Mouse (Mus musculus): Measurements from ENCODE around the gene Gpd1. TPM values are rescaled to one million over a fixed set of nuclear protein-coding genes. Genes with fewer than 3 reads are reported as not detected.
"Not testable (repeated sequence)": the region's sequence is repeated elsewhere in the genome, so short reads cannot be mapped to it uniquely, and the experiment has no call there.

Gene Gpd1
- polyA plus RNA-seq, 1 experiment from 2014 or later: 6.8 TPM

DNA sequence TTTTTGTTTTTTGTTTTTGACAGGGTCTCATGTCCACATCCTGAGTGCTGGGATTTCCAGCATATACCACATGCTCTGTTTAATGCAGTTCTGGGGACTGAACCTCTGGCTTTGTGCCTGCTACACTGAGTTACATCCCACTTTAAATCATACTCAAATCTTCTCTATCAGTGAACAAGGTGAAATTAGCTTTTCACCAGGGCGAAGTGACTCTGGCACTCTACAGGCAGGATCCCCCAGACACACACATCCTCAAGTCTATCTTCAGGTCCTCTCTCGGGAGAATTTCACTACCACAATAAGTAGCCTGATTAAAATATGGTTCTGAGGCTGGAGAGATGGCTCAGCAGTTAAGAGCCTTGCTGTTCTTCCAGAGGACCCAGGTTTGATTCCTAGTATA is 9.2 kb downstream of the Gpd1 start:
- H3K4me2 ChIP-seq (replicated peaks; ENCODE audit: low read depth): peak overlapping the region; percentile 81
- H3K36me3 ChIP-seq (ENCODE audit: control insufficient read depth, insufficient read depth, low read length): peaks cover 2% of the 10 kb centered on the region; the same call in 1 of the 2 replicates
- no peaks in the 10 kb centered on the region for H3K27me3 ChIP-seq (ENCODE audit: control insufficient read depth, insufficient read depth, low read length)
- peaks cover 11% of the 10 kb centered on the region; the same call in 1 of the 2 replicates for H3K4me1 ChIP-seq (replicated peaks; ENCODE audit: control insufficient read depth, insufficient read depth)
- WGBS: 69% methylated on average over 2 of the region's 2 CpGs
- H3K27ac ChIP-seq (replicated peaks): no peak overlapping the region
- TF ChIP-seq CTCF (IDR thresholded peaks at IDR 0.05; ENCODE audit: low read depth) (no peak), EP300 (optimal IDR thresholded peaks at IDR 0.05) (no peak)
- H3K9ac ChIP-seq (ENCODE audit: low read length): peak overlapping the region; percentile 93
- H3K9me3 ChIP-seq (ENCODE audit: control insufficient read depth, low read length): no peaks in the 10 kb centered on the region
- ATAC-seq (ENCODE audit: low FRiP score, low TSS enrichment) (no peak), DNase-seq (ENCODE audit: low spot score) (no peak)
- peak overlapping the region; percentile 90; the same call in 1 of the 2 replicates for H3K4me3 ChIP-seq (ENCODE audit: low read depth, low read length)

DNA sequence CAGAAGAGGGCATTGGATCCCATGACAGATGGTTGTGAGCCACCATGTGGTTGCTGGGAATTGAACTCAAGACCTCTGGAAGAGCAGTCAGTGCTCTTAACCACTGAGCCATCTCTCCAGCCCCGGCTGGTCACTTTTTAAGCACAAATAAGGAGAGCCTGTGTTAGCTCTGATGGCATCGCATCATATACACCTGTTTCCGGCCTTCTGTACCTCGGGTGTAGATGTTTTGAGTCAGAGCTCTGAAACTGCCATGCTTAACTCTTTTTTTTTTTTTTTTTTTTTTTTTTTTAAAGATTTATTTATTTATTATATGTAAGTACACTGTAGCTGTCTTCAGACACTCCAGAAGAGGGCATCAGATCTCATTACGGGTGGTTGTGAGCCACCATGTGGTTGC is 9.7 kb downstream of the Gpd1 start:
- not testable (repeated sequence) for H3K9me3 ChIP-seq (ENCODE audit: control insufficient read depth, low read length); H3K4me3 ChIP-seq (ENCODE audit: low read depth, low read length); DNase-seq (ENCODE audit: low spot score); H3K4me2 ChIP-seq (replicated peaks; ENCODE audit: low read depth); H3K27ac ChIP-seq (replicated peaks); H3K36me3 ChIP-seq (ENCODE audit: control insufficient read depth, insufficient read depth, low read length); H3K27me3 ChIP-seq (ENCODE audit: control insufficient read depth, insufficient read depth, low read length); H3K9ac ChIP-seq (ENCODE audit: low read length); ATAC-seq (ENCODE audit: low FRiP score, low TSS enrichment)
- peaks cover 11% of the 10 kb centered on the region; the same call in 1 of the 2 replicates for H3K4me1 ChIP-seq (replicated peaks; ENCODE audit: control insufficient read depth, insufficient read depth)
- 89% methylated on average over 4 of the region's 5 CpGs for WGBS

DNA sequence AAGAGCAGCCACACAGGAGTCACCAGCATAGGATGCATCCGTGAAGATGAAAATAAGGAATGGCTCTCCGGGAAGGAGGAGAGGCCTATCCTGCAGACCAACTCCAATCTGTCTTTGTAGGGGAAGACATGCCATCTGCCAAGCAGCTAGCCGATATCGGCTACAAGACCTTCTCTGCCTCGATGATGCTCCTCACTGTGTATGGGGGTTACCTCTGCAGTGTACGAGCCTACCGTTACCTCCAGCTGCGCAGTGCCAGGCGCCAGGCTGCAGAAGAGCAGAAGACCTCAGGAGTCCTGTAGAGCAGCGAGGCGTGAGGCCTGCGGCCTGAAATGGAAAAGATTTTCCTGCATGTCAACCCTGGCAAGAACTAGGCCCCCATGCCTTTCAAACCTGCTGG is 10.2 kb downstream of the Gpd1 start:
- ATAC-seq (ENCODE audit: low FRiP score, low TSS enrichment) (no peak), DNase-seq (ENCODE audit: low spot score) (no peak)
- peaks cover 2% of the 10 kb centered on the region; the same call in 1 of the 2 replicates for H3K36me3 ChIP-seq (ENCODE audit: control insufficient read depth, insufficient read depth, low read length)
- H3K27ac ChIP-seq (replicated peaks): no peak overlapping the region
- 94% methylated on average over 12 of the region's 12 CpGs for WGBS
- no peak for TF ChIP-seq EP300 (optimal IDR thresholded peaks at IDR 0.05)
- TF ChIP-seq CTCF (IDR thresholded peaks at IDR 0.05; ENCODE audit: low read depth): no peak
- peaks cover 11% of the 10 kb centered on the region; the same call in 1 of the 2 replicates for H3K4me1 ChIP-seq (replicated peaks; ENCODE audit: control insufficient read depth, insufficient read depth)
- H3K4me2 ChIP-seq (replicated peaks; ENCODE audit: low read depth): no peak overlapping the region
- no peak overlapping the region for H3K4me3 ChIP-seq (ENCODE audit: low read depth, low read length)
- no peak overlapping the region for H3K9ac ChIP-seq (ENCODE audit: low read length)
- no peaks in the 10 kb centered on the region for H3K27me3 ChIP-seq (ENCODE audit: control insufficient read depth, insufficient read depth, low read length)
- H3K9me3 ChIP-seq (ENCODE audit: control insufficient read depth, low read length): no peaks in the 10 kb centered on the region

DNA sequence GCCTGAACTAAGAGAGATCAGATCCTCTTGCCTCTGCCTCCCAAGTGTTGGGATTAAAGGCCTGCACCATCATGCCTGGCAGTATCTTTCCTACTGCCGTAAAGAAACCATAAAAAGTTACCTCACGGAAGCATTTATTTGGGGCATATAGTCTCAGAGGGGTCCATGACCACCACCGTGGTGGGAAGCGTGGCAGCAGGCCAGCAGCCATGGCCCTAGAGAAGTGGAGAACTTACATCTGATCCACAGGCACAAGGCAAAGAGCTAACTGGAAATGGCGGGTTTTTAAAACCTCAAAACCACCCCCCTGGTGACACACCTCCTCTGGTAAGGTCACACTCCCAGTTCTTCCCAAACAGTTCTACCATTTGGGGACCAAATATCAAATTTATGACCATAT is 10.9 kb downstream of the Gpd1 start:
- H3K4me2 ChIP-seq (replicated peaks; ENCODE audit: low read depth): no peak overlapping the region
- no peak for TF ChIP-seq EP300 (optimal IDR thresholded peaks at IDR 0.05)
- TF ChIP-seq CTCF (IDR thresholded peaks at IDR 0.05; ENCODE audit: low read depth): no peak
- no peak overlapping the region for H3K27ac ChIP-seq (replicated peaks)
- no peak overlapping the region for H3K4me3 ChIP-seq (ENCODE audit: low read depth, low read length)
- ATAC-seq (ENCODE audit: low FRiP score, low TSS enrichment): no peak
- no peaks in the 10 kb centered on the region for H3K9me3 ChIP-seq (ENCODE audit: control insufficient read depth, low read length)
- no peak overlapping the region for H3K9ac ChIP-seq (ENCODE audit: low read length)
- peaks cover 10% of the 10 kb centered on the region; the same call in 1 of the 2 replicates for H3K4me1 ChIP-seq (replicated peaks; ENCODE audit: control insufficient read depth, insufficient read depth)
- 95% methylated on average over 5 of the region's 5 CpGs for WGBS
- no peaks in the 10 kb centered on the region for H3K27me3 ChIP-seq (ENCODE audit: control insufficient read depth, insufficient read depth, low read length)
- H3K36me3 ChIP-seq (ENCODE audit: control insufficient read depth, insufficient read depth, low read length): peaks cover 2% of the 10 kb centered on the region; the same call in 1 of the 2 replicates
- no peak for DNase-seq (ENCODE audit: low spot score)

DNA sequence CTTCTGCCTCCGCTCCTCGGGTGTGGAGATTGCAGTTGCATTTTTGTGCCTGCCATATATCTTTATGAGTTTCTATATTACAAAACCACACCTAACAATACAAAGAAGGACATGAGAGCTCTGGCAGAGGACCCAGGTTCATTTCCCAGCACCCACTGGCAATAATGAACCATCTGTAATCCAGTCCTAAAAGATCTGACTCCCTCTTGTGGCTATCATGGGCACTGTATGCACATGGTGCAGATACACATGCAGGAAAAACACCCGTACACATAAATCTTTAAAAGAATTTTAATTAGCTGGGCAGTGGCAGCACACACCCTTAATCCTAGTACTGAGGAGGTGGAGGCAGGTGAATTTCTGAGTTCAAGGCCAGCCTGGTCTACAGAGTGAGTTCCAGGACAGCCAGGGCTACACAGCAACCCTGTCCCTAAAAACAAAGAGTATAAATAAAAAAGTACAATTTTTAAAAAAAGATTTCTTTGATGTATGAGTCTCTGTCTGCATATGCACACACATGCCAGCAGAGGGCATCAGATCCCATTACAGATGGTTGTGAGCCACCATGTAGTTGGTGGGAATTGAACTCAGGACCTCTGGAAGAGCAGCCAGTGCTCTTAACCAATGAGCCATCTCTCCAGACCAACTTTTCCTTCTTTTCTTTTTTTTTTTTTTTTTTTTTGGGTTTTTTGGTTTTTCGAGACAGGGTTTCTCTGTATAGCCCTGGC is 11.9 kb downstream of the Gpd1 start:
- Histone ChIP-seq H3K4me1 (replicated peaks; ENCODE audit: control insufficient read depth, insufficient read depth) (peaks cover 4% of the 10 kb centered on the region; the same call in 1 of the 2 replicates), H3K36me3 (ENCODE audit: control insufficient read depth, insufficient read depth, low read length) (peaks cover 2% of the 10 kb centered on the region; the same call in 1 of the 2 replicates), H3K4me3 (ENCODE audit: low read depth, low read length) (no peak overlapping the region), H3K9ac (ENCODE audit: low read length) (no peak overlapping the region), H3K27ac (replicated peaks) (no peak overlapping the region), H3K4me2 (replicated peaks; ENCODE audit: low read depth) (no peak overlapping the region), H3K27me3 (ENCODE audit: control insufficient read depth, insufficient read depth, low read length) (no peaks in the 10 kb centered on the region), H3K9me3 (ENCODE audit: control insufficient read depth, low read length) (no peaks in the 10 kb centered on the region)
- whole genome bisulfite sequencing: 85% methylated on average over 4 of the region's 4 CpGs
- ATAC-seq (ENCODE audit: low FRiP score, low TSS enrichment) (no peak), DNase-seq (ENCODE audit: low spot score) (no peak)
- TF ChIP-seq CTCF (IDR thresholded peaks at IDR 0.05; ENCODE audit: low read depth) (peak; percentile 46), EP300 (optimal IDR thresholded peaks at IDR 0.05) (no peak)

DNA sequence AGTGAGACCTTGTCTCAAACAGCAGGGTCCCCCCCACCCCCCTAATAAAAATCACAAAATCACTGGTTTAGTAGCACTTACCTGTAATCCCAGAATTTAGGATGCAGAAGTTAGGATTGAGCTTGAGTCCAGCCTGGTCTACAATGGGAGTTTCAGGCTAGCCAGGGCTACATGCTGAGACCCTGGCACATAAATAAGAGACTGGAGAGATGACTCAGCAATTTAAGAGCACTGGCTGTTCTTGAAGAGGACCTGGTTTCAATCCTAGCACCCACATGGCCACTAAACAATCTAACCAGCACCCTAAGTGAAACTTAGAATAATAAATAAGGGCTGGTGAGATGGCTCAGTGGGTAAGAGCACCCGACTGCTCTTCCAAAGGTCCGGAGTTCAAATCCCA is 13.9 kb downstream of the Gpd1 start:
- TF ChIP-seq EP300 (optimal IDR thresholded peaks at IDR 0.05) (no peak), CTCF (IDR thresholded peaks at IDR 0.05; ENCODE audit: low read depth) (no peak)
- Histone ChIP-seq H3K27ac (replicated peaks) (no peak overlapping the region), H3K4me2 (replicated peaks; ENCODE audit: low read depth) (no peak overlapping the region), H3K9me3 (ENCODE audit: control insufficient read depth, low read length) (no peaks in the 10 kb centered on the region), H3K4me1 (replicated peaks; ENCODE audit: control insufficient read depth, insufficient read depth) (no peaks in the 10 kb centered on the region), H3K4me3 (ENCODE audit: low read depth, low read length) (no peak overlapping the region), H3K9ac (ENCODE audit: low read length) (no peak overlapping the region), H3K36me3 (ENCODE audit: control insufficient read depth, insufficient read depth, low read length) (peaks cover 4% of the 10 kb centered on the region), H3K27me3 (ENCODE audit: control insufficient read depth, insufficient read depth, low read length) (no peaks in the 10 kb centered on the region)
- ATAC-seq (ENCODE audit: low FRiP score, low TSS enrichment) (no peak), DNase-seq (ENCODE audit: low spot score) (no peak)
- 92% methylated on average over 1 of the region's 2 CpGs for WGBS
